Mouse (Mus musculus) c-Kit-positive CD71-positive TER-119-positive erythroid progenitor cells, embryonic 14.5 days (primary cell): ENCODE data around the gene Tmed2.
A peak's percentile ranks its signal among the peaks of the same experiment; 100 is the strongest.
"Not testable (repeated sequence)": the region's sequence is repeated elsewhere in the genome, so short reads cannot be mapped to it uniquely, and the experiment has no call there.

Experiments
- DNase-seq: peaks from one replicate; pipeline ENCODE4 v3.0.0-alpha.2; 2013; ENCODE audit warnings: low spot score

The Tmed2 gene

GRCm38 (mm10) chr5:124540383-124540786 is at the start of gene Tmed2:
Tmed2 (plus strand) TSS chr5:124540695.
- DNase-seq: peak; percentile 90

- no peak for DNase-seq
These were observed 48.8 kb upstream of the Tmed2 start for GRCm38 (mm10) chr5:124491732-124492131.

- no peak for DNase-seq
These were observed 47.9 kb upstream of the Tmed2 start for GRCm38 (mm10) chr5:124492618-124493017.

GRCm38 (mm10) chr5:124493455-124493854 is 47.0 kb upstream of the Tmed2 start:
- DNase-seq: no peak

GRCm38 (mm10) chr5:124495547-124495946 is 44.9 kb upstream of the Tmed2 start:
- no peak for DNase-seq

GRCm38 (mm10) chr5:124496614-124497514 is 43.6 kb upstream of the Tmed2 start:
- DNase-seq: no peak

- no peak for DNase-seq
These were observed 42.1 kb upstream of the Tmed2 start for GRCm38 (mm10) chr5:124498221-124498876.

- DNase-seq: no peak
These were observed 41.5 kb upstream of the Tmed2 start for GRCm38 (mm10) chr5:124499001-124499400.

GRCm38 (mm10) chr5:124500037-124500436 is 40.5 kb upstream of the Tmed2 start:
- not testable (repeated sequence) for DNase-seq

- no peak for DNase-seq
These were observed 39.9 kb upstream of the Tmed2 start for GRCm38 (mm10) chr5:124500573-124500972.

- no peak for DNase-seq
These were observed 39.0 kb upstream of the Tmed2 start for GRCm38 (mm10) chr5:124501541-124501940.

- DNase-seq: no peak
These were observed 36.8 kb upstream of the Tmed2 start for GRCm38 (mm10) chr5:124503742-124504141.

GRCm38 (mm10) chr5:124505235-124505634 is 35.3 kb upstream of the Tmed2 start:
- DNase-seq: no peak

GRCm38 (mm10) chr5:124506731-124507359 is 33.6 kb upstream of the Tmed2 start:
- no peak for DNase-seq

- DNase-seq: no peak
These were observed 31.3 kb upstream of the Tmed2 start for GRCm38 (mm10) chr5:124509200-124509599.

- no peak for DNase-seq
These were observed 30.7 kb upstream of the Tmed2 start for GRCm38 (mm10) chr5:124509742-124510237.

GRCm38 (mm10) chr5:124510536-124511050 is 29.9 kb upstream of the Tmed2 start:
- DNase-seq: no peak

GRCm38 (mm10) chr5:124515789-124516188 is 24.7 kb upstream of the Tmed2 start:
- no peak for DNase-seq

GRCm38 (mm10) chr5:124518648-124519047 is 21.8 kb upstream of the Tmed2 start:
- DNase-seq: no peak

GRCm38 (mm10) chr5:124521588-124521987 is 18.9 kb upstream of the Tmed2 start:
- DNase-seq: no peak

- DNase-seq: no peak
These were observed 17.5 kb upstream of the Tmed2 start for GRCm38 (mm10) chr5:124523032-124523431.

- no peak for DNase-seq
These were observed 15.6 kb upstream of the Tmed2 start for GRCm38 (mm10) chr5:124524943-124525342.
